10 mouse cellular contexts compared by ENCODE assay signal in genomic region chr6:52162611-52163365, GRCm38 (mm10). TPM values are rescaled to one million over a fixed set of nuclear protein-coding genes. Genes with fewer than 3 reads are reported as not detected.
DNase-seq lines count a peak whose midpoint lies in the region; ATAC-seq lines count a peak whose summit lies in the region.
"Had no signal": no experiment of that assay in that cellular context is flagged by ENCODE, and none has a peak within 500 bp of the region (broad histone marks: within the 10 kb centered on the region; RNA-seq: fewer than 3 reads in every experiment).

No protein-coding gene starts in this region.

- H3K4me2 ChIP-seq in kidney, embryonic 15.5 days = peak overlapping the region; percentile 77
- peak overlapping the region; percentile 20; the same call in 1 of the 2 replicates for H3K4me2 ChIP-seq in liver, embryonic 15.5 days

- peaks cover 4% of the 10 kb centered on the region for H3K27me3 ChIP-seq in kidney, embryonic 15.5 days
- peaks cover 100% of the 10 kb centered on the region for H3K27me3 ChIP-seq in hindbrain, embryonic 10.5 days (ENCODE audit: insufficient read depth, poor library complexity, severe bottlenecking)
- peaks cover 98% of the 10 kb centered on the region for H3K27me3 ChIP-seq in liver, embryonic 15.5 days

- H3K9ac ChIP-seq in kidney, embryonic 15.5 days = no peak overlapping the region
- H3K9ac ChIP-seq in liver, embryonic 15.5 days = no peak overlapping the region

- H3K4me1 ChIP-seq in kidney, embryonic 15.5 days = peaks cover 92% of the 10 kb centered on the region
- H3K4me1 ChIP-seq in hindbrain, embryonic 10.5 days (replicated peaks) = peaks cover 35% of the 10 kb centered on the region
- peaks cover 3% of the 10 kb centered on the region; the same call in 1 of the 2 replicates for H3K4me1 ChIP-seq in liver, embryonic 15.5 days (replicated peaks)

- peak overlapping the region; percentile 44 for H3K4me3 ChIP-seq in kidney, embryonic 15.5 days (replicated peaks)
- peak overlapping the region; percentile 81 for H3K4me3 ChIP-seq in hindbrain, embryonic 10.5 days
- 0 out of 2 replicates have a peak overlapping the region, but pooled peaks have one; percentile 6 for H3K4me3 ChIP-seq in liver, embryonic 15.5 days (replicated peaks)

- H3K9me3 ChIP-seq in kidney, embryonic 15.5 days (replicated peaks) = no peaks in the 10 kb centered on the region
- H3K9me3 ChIP-seq in hindbrain, embryonic 10.5 days = no peaks in the 10 kb centered on the region
- H3K9me3 ChIP-seq in liver, embryonic 15.5 days (replicated peaks) = no peaks in the 10 kb centered on the region

- 27% methylated on average over 14 of the region's 14 CpGs for WGBS in kidney, embryonic 15.5 days
- whole genome bisulfite sequencing in hindbrain, embryonic 10.5 days = 1% methylated on average over 14 of the region's 14 CpGs
- 14% methylated on average over 14 of the region's 14 CpGs for WGBS in liver, embryonic 15.5 days (ENCODE audit: insufficient replicate concordance)

- DNase-seq in kidney, adult 18-20 months = no peak
- peak; percentile 67 for DNase-seq in embryo, embryonic 10.5 days (ENCODE audit: low spot score)
- peak; percentile 52 for DNase-seq in hindbrain, embryonic 10.5 days (ENCODE audit: low spot score)
- DNase-seq in testis, postnatal 14 days (ENCODE audit: low spot score) = no peak
- DNase-seq: gastrocnemius, postnatal 14 days had no signal

- ATAC-seq in kidney, embryonic 15.5 days (replicated peaks; ENCODE audit: low FRiP score) = no peak
- ATAC-seq in liver, embryonic 15.5 days (ENCODE audit: insufficient read depth) = no peak
- no peak for ATAC-seq in frontal cortex, adult (ENCODE audit: low TSS enrichment)
- ATAC-seq in erythroid progenitor cell, adult 5-6 weeks (replicated peaks; ENCODE audit: low FRiP score, poor library complexity, severe bottlenecking) = no peak

- H3K27ac ChIP-seq in kidney, embryonic 15.5 days = peak overlapping the region; percentile 90
- H3K27ac ChIP-seq in hindbrain, embryonic 10.5 days = peak overlapping the region; percentile 95
- no peak overlapping the region for H3K27ac ChIP-seq in liver, embryonic 15.5 days (replicated peaks)
- H3K27ac ChIP-seq: macrophage had no signal

- H3K36me3 ChIP-seq in kidney, embryonic 15.5 days = no peaks in the 10 kb centered on the region
- H3K36me3 ChIP-seq in hindbrain, embryonic 10.5 days = no peaks in the 10 kb centered on the region; the same call in 1 of the 2 replicates
- H3K36me3 ChIP-seq in liver, embryonic 15.5 days (replicated peaks) = no peaks in the 10 kb centered on the region

RNA-seq across cellular contexts. Expression of gene Hoxa2, which starts 1.8 kb away (rescaled TPM):
- 2.2 and 3.6 TPM in 2 replicates for polyA plus RNA-seq in kidney, embryonic 15.5 days (2015; fragmentation: Nextera tagmentation; extraction: Ambion mirVana)
- 31.4 and 56.9 TPM in 2 replicates for polyA plus RNA-seq in hindbrain, embryonic 10.5 days (2016; fragmentation: Nextera tagmentation; extraction: Ambion mirVana)
- 0.29 and 0.37 TPM in 2 replicates for polyA plus RNA-seq in liver, embryonic 15.5 days (2015; fragmentation: Nextera tagmentation; extraction: Ambion mirVana)
- total RNA-seq in erythroid progenitor cell, adult 5-6 weeks (2015; ENCODE audit: low replicate concordance) = not detected in 2 replicates
- total RNA-seq in erythroid progenitor cell, adult 5-6 weeks (2017; ENCODE audit: low replicate concordance) = not detected in 2 replicates
- polyA plus RNA-seq: macrophage had no signal

RNA-seq across cellular contexts. Expression of gene Hoxa1, which starts 4.7 kb away (rescaled TPM):
- polyA plus RNA-seq in kidney, embryonic 15.5 days (2015; fragmentation: Nextera tagmentation; extraction: Ambion mirVana) = 0.64 and 0.81 TPM in 2 replicates
- 0.77 and 1.4 TPM in 2 replicates for polyA plus RNA-seq in hindbrain, embryonic 10.5 days (2016; fragmentation: Nextera tagmentation; extraction: Ambion mirVana)
- 0.31 and 0.58 TPM in 2 replicates for polyA plus RNA-seq in liver, embryonic 15.5 days (2015; fragmentation: Nextera tagmentation; extraction: Ambion mirVana)
- not detected in 2 replicates for total RNA-seq in erythroid progenitor cell, adult 5-6 weeks (2015; ENCODE audit: low replicate concordance)
- not detected in 2 replicates for total RNA-seq in erythroid progenitor cell, adult 5-6 weeks (2017; ENCODE audit: low replicate concordance)

RNA-seq across cellular contexts. Expression of gene 5730596B20Rik, which starts 14.5 kb away (rescaled TPM):
- polyA plus RNA-seq in kidney, embryonic 15.5 days (2015; fragmentation: Nextera tagmentation; extraction: Ambion mirVana) = 2.1 and 2.4 TPM in 2 replicates
- polyA plus RNA-seq in hindbrain, embryonic 10.5 days (2016; fragmentation: Nextera tagmentation; extraction: Ambion mirVana) = 0.90 and 3.6 TPM in 2 replicates
- 0.05 TPM in 2 replicates for polyA plus RNA-seq in liver, embryonic 15.5 days (2015; fragmentation: Nextera tagmentation; extraction: Ambion mirVana)
- total RNA-seq in erythroid progenitor cell, adult 5-6 weeks (2015; ENCODE audit: low replicate concordance) = not detected in 2 replicates
- total RNA-seq in erythroid progenitor cell, adult 5-6 weeks (2017; ENCODE audit: low replicate concordance) = not detected in 2 replicates
- polyA plus RNA-seq: macrophage had no signal

RNA-seq across cellular contexts. Expression of gene Hoxa4, which starts 28.8 kb away (rescaled TPM):
- 1.5 and 1.8 TPM in 2 replicates for polyA plus RNA-seq in kidney, embryonic 15.5 days (2015; fragmentation: Nextera tagmentation; extraction: Ambion mirVana)
- 0.14 and 4.3 TPM in 2 replicates for polyA plus RNA-seq in hindbrain, embryonic 10.5 days (2016; fragmentation: Nextera tagmentation; extraction: Ambion mirVana)
- polyA plus RNA-seq in liver, embryonic 15.5 days (2015; fragmentation: Nextera tagmentation; extraction: Ambion mirVana) = 0.07 and 0.21 TPM in 2 replicates
- total RNA-seq in erythroid progenitor cell, adult 5-6 weeks (2015; ENCODE audit: low replicate concordance) = not detected in 2 replicates
- total RNA-seq in erythroid progenitor cell, adult 5-6 weeks (2017; ENCODE audit: low replicate concordance) = not detected in 2 replicates

RNA-seq across cellular contexts. Expression of gene Hoxa5, which starts 41.6 kb away (rescaled TPM):
- 11.0 and 11.5 TPM in 2 replicates for polyA plus RNA-seq in kidney, embryonic 15.5 days (2015; fragmentation: Nextera tagmentation; extraction: Ambion mirVana)
- polyA plus RNA-seq in hindbrain, embryonic 10.5 days (2016; fragmentation: Nextera tagmentation; extraction: Ambion mirVana) = 1.8 TPM in 1 of 2 replicates, not detected in the other
- 0.41 and 0.74 TPM in 2 replicates for polyA plus RNA-seq in liver, embryonic 15.5 days (2015; fragmentation: Nextera tagmentation; extraction: Ambion mirVana)
- total RNA-seq in erythroid progenitor cell, adult 5-6 weeks (2015; ENCODE audit: low replicate concordance) = not detected in 2 replicates
- not detected in 2 replicates for total RNA-seq in erythroid progenitor cell, adult 5-6 weeks (2017; ENCODE audit: low replicate concordance)

Comparison
In these comparisons a context has a peak if more than half of its experiments do, and no peak if none do; other contexts are left out.
1. H3K4me3 ChIP-seq: peak in every context shown above with its lines; median percentile 81 in hindbrain, embryonic 10.5 days; 44 in kidney, embryonic 15.5 days; 6 in liver, embryonic 15.5 days.
2. DNase-seq: peak in embryo, embryonic 10.5 days (single experiment) and hindbrain, embryonic 10.5 days (single experiment); none in kidney, adult 18-20 months (single experiment) and testis, postnatal 14 days (single experiment).